Mouse (Mus musculus): ENCODE data around the gene Myo1e. TPM values are rescaled to one million over a fixed set of nuclear protein-coding genes. Genes with fewer than 3 reads are reported as not detected.
A peak's percentile ranks its signal among the peaks of the same experiment; 100 is the strongest.

Myo1e gene
- polyA plus RNA-seq, 1 experiment from 2014 or later = 18.4 TPM

- Histone ChIP-seq H3K4me2 (replicated peaks) (no peak overlapping the region), H3K36me3 (no peaks in the 10 kb centered on the region), H3K9me3 (no peaks in the 10 kb centered on the region), H3K4me1 (replicated peaks) (peaks cover 20% of the 10 kb centered on the region), H3K27me3 (replicated peaks) (no peaks in the 10 kb centered on the region), H3K4me3 (replicated peaks) (no peak overlapping the region), H3K27ac (no peak overlapping the region), H3K9ac (no peak overlapping the region)
- no peak for ATAC-seq
- WGBS = 91% methylated on average over 4 of the region's 4 CpGs
These were observed 19.2 kb downstream of the Myo1e start for GRCm38 (mm10) chr9:70226359-70226758.

GRCm38 (mm10) chr9:70229823-70230222 is 22.7 kb downstream of the Myo1e start:
- 45% methylated on average over 8 of the region's 8 CpGs for WGBS
- H3K9me3 ChIP-seq = no peaks in the 10 kb centered on the region
- no peak overlapping the region for H3K4me3 ChIP-seq (replicated peaks)
- no peaks in the 10 kb centered on the region for H3K36me3 ChIP-seq
- ATAC-seq = peak; percentile 96
- no peak overlapping the region for H3K9ac ChIP-seq
- no peaks in the 10 kb centered on the region for H3K27me3 ChIP-seq (replicated peaks)
- H3K27ac ChIP-seq = peak overlapping the region; percentile 18; the same call in 1 of the 2 replicates
- 0 out of 2 replicates have a peak, but pooled peaks cover 8% of the 10 kb centered on the region for H3K4me1 ChIP-seq (replicated peaks)
- no peak overlapping the region for H3K4me2 ChIP-seq (replicated peaks)

- no peaks in the 10 kb centered on the region for H3K36me3 ChIP-seq
- WGBS = 77% methylated on average over 10 of the region's 10 CpGs
- no peak overlapping the region for H3K9ac ChIP-seq
- H3K27ac ChIP-seq = no peak overlapping the region
- 0 out of 2 replicates have a peak, but pooled peaks cover 8% of the 10 kb centered on the region for H3K4me1 ChIP-seq (replicated peaks)
- no peaks in the 10 kb centered on the region for H3K27me3 ChIP-seq (replicated peaks)
- ATAC-seq = no peak
- H3K9me3 ChIP-seq = no peaks in the 10 kb centered on the region
- no peak overlapping the region for H3K4me3 ChIP-seq (replicated peaks)
- H3K4me2 ChIP-seq (replicated peaks) = no peak overlapping the region
These were observed 25.2 kb downstream of the Myo1e start for GRCm38 (mm10) chr9:70232044-70233010.

DNA sequence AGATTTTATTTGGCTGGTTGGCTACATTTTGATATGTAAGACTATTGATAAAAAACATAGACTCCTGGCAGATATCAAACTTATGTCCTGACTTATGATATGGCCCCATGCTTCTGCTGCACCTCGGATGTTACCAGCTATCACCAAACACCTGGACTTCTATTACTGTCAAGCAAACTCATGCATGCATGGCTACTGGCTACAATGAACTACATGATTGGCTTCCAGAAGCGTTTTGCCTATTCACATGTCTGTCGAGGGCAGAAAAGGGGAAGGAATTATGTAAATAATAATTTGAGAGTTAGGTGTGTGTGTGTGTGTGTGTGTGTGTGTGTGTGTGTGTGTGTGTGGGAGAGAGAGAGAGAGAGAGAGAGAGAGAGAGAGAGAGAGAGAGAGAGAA is 30.0 kb downstream of the Myo1e start:
- H3K4me1 ChIP-seq (replicated peaks) = peaks cover 33% of the 10 kb centered on the region
- 0 out of 2 replicates have a peak overlapping the region, but pooled peaks have one; percentile 20 for H3K27ac ChIP-seq
- H3K27me3 ChIP-seq (replicated peaks) = no peaks in the 10 kb centered on the region
- H3K9me3 ChIP-seq = no peaks in the 10 kb centered on the region
- no peak overlapping the region for H3K4me3 ChIP-seq (replicated peaks)
- no peak overlapping the region for H3K9ac ChIP-seq
- WGBS = 41% methylated on average over 3 of the region's 3 CpGs
- ATAC-seq = no peak
- no peak overlapping the region for H3K4me2 ChIP-seq (replicated peaks)
- H3K36me3 ChIP-seq = no peaks in the 10 kb centered on the region

GRCm38 (mm10) chr9:70237561-70237960 is 30.4 kb downstream of the Myo1e start:
- Histone ChIP-seq H3K4me2 (replicated peaks) (0 out of 2 replicates have a peak overlapping the region, but pooled peaks have one; percentile 22), H3K27ac (0 out of 2 replicates have a peak overlapping the region, but pooled peaks have one; percentile 20), H3K9ac (no peak overlapping the region), H3K9me3 (no peaks in the 10 kb centered on the region), H3K4me3 (replicated peaks) (no peak overlapping the region), H3K4me1 (replicated peaks) (peaks cover 36% of the 10 kb centered on the region), H3K36me3 (no peaks in the 10 kb centered on the region), H3K27me3 (replicated peaks) (no peaks in the 10 kb centered on the region)
- 0 out of 2 replicates have a peak, but pooled peaks have one; percentile 13 for ATAC-seq
- 10% methylated on average over 2 of the region's 2 CpGs for WGBS

- H3K4me2 ChIP-seq (replicated peaks) = no peak overlapping the region
- no peaks in the 10 kb centered on the region for H3K27me3 ChIP-seq (replicated peaks)
- WGBS = 82% methylated on average over 6 of the region's 6 CpGs
- no peaks in the 10 kb centered on the region for H3K9me3 ChIP-seq
- no peak overlapping the region for H3K9ac ChIP-seq
- peaks cover 42% of the 10 kb centered on the region for H3K4me1 ChIP-seq (replicated peaks)
- no peaks in the 10 kb centered on the region for H3K36me3 ChIP-seq
- no peak for ATAC-seq
- H3K4me3 ChIP-seq (replicated peaks) = no peak overlapping the region
- no peak overlapping the region for H3K27ac ChIP-seq
These were observed 31.2 kb downstream of the Myo1e start for GRCm38 (mm10) chr9:70238391-70238790.

DNA sequence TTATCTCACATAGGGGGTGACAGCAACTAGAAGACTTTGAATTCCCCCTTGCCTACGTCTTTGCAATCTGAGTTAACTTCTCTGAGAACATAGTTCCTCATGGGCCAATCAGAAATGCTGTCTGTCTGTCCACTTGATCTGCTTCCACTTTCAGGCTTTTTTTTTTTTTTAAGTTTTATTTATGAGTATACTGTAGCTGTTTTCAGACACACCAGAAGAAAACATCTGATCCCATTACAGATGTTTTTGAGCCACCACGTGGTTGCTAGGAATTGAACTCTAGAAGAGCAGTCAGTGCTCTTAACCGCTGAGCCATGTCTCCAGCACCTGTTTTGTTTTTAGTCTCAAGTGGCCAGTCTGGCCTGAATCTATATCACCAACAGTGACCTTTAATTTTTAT is 32.1 kb downstream of the Myo1e start:
- H3K4me1 ChIP-seq (replicated peaks) = peaks cover 45% of the 10 kb centered on the region
- no peak overlapping the region for H3K4me2 ChIP-seq (replicated peaks)
- no peaks in the 10 kb centered on the region for H3K36me3 ChIP-seq
- no peaks in the 10 kb centered on the region for H3K27me3 ChIP-seq (replicated peaks)
- no peak overlapping the region for H3K27ac ChIP-seq
- no peak overlapping the region for H3K4me3 ChIP-seq (replicated peaks)
- H3K9me3 ChIP-seq = no peaks in the 10 kb centered on the region
- no peak for ATAC-seq
- 81% methylated on average over 3 of the region's 3 CpGs for WGBS
- H3K9ac ChIP-seq = no peak overlapping the region

DNA sequence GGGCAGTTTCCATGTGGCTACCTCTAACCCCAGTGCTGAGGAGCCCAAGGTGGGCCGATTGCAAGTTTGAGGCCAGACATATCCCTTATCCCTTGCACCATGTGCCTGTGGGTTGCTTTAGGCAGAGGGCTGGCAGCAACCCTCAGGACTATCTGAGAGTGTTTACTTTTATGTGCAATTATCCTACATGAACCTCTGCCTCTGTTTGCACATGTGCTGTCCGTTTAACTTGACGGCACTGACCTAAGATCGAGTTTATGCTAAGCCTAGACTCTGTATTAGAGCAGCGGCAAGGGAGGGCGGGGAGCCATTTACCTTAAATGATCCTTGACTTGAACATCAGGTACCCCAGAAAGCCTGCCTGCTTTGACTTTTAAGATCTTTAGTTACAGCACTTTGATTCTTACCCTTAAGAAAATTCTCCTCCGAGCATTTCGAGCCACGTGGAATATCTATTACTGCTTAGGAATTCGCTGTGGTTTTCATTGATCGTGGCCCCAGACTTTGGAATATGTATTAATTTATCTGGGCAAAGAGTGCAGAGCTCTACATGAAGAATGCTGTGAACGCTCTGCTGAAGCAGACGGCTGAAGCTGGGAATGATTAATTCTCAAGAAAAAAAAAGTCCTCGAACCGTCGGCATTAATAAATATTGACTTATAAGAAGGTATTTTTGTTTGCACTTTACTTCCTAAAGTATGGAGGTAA is 33.7 kb downstream of the Myo1e start:
- no peak overlapping the region for H3K9ac ChIP-seq
- no peaks in the 10 kb centered on the region for H3K27me3 ChIP-seq (replicated peaks)
- peak overlapping the region; percentile 82 for H3K27ac ChIP-seq
- no peaks in the 10 kb centered on the region for H3K9me3 ChIP-seq
- no peaks in the 10 kb centered on the region for H3K36me3 ChIP-seq
- no peak overlapping the region for H3K4me3 ChIP-seq (replicated peaks)
- peak overlapping the region; percentile 18 for H3K4me2 ChIP-seq (replicated peaks)
- 26% methylated on average over 16 of the region's 16 CpGs for WGBS
- peaks cover 45% of the 10 kb centered on the region for H3K4me1 ChIP-seq (replicated peaks)
- ATAC-seq = peak; percentile 5; the same call in 1 of the 2 replicates

GRCm38 (mm10) chr9:70241411-70241961 is 34.3 kb downstream of the Myo1e start:
- Histone ChIP-seq H3K36me3 (no peaks in the 10 kb centered on the region), H3K4me1 (replicated peaks) (peaks cover 45% of the 10 kb centered on the region), H3K9me3 (no peaks in the 10 kb centered on the region), H3K4me2 (replicated peaks) (peak overlapping the region; percentile 18; the same call in 1 of the 2 replicates), H3K27ac (peak overlapping the region; percentile 82), H3K27me3 (replicated peaks) (no peaks in the 10 kb centered on the region), H3K9ac (no peak overlapping the region), H3K4me3 (replicated peaks) (no peak overlapping the region)
- 18% methylated on average over 8 of the region's 8 CpGs for WGBS
- ATAC-seq = peak; percentile 76

GRCm38 (mm10) chr9:70242112-70242862 is 35.1 kb downstream of the Myo1e start:
- H3K36me3 ChIP-seq = no peaks in the 10 kb centered on the region
- H3K9ac ChIP-seq = no peak overlapping the region
- 56% methylated on average over 4 of the region's 4 CpGs for WGBS
- H3K27ac ChIP-seq = peak overlapping the region; percentile 82
- H3K4me2 ChIP-seq (replicated peaks) = peak overlapping the region; percentile 28
- peaks cover 45% of the 10 kb centered on the region for H3K4me1 ChIP-seq (replicated peaks)
- H3K27me3 ChIP-seq (replicated peaks) = no peaks in the 10 kb centered on the region
- H3K9me3 ChIP-seq = no peaks in the 10 kb centered on the region
- no peak overlapping the region for H3K4me3 ChIP-seq (replicated peaks)
- ATAC-seq = peak; percentile 78

DNA sequence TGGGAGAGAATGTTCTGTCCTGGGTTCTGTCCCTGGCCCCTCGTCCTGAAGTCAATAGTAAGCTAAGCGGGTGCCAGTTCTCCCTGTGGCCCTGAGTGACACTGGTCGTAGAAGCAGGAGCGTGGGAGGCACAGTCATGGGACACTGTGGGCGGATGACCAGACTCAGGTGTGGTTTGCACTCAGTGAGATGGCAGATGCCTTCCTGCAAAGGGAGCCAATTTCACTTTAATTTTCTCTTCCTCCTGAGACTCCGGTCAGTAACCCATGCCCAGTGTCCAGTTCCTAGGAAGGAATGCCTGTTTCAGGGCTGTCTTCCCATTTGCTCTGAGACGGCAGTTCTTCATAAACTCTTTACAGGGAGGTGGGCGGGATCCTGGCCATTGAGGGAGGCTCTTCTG is 36.1 kb downstream of the Myo1e start:
- Histone ChIP-seq H3K9me3 (no peaks in the 10 kb centered on the region), H3K4me1 (replicated peaks) (peaks cover 37% of the 10 kb centered on the region), H3K4me2 (replicated peaks) (peak overlapping the region; percentile 15; the same call in 1 of the 2 replicates), H3K9ac (no peak overlapping the region), H3K27me3 (replicated peaks) (no peaks in the 10 kb centered on the region), H3K27ac (peak overlapping the region; percentile 24; the same call in 1 of the 2 replicates), H3K36me3 (no peaks in the 10 kb centered on the region), H3K4me3 (replicated peaks) (no peak overlapping the region)
- no peak for ATAC-seq
- 49% methylated on average over 8 of the region's 8 CpGs for WGBS
